Comparison of ENCODE assay signal across 8 mouse cellular contexts in genomic region chr9:32697291-32698110, GRCm38 (mm10).
DNase-seq lines count a peak whose midpoint lies in the region; ATAC-seq and TF ChIP-seq lines count a peak whose summit lies in the region.

No protein-coding gene starts in this region.

- H3K4me3 ChIP-seq in kidney, postnatal 0 days (replicated peaks; ENCODE audit: low read depth, low read length) = peak overlapping the region; percentile 64
- H3K4me3 ChIP-seq in embryonic facial prominence, embryonic 13.5 days = peak overlapping the region; percentile 67
- H3K4me3 ChIP-seq in intestine, embryonic 15.5 days (replicated peaks) = peak overlapping the region; percentile 68
- H3K4me3 ChIP-seq in neural tube, embryonic 12.5 days = peak overlapping the region; percentile 52

- TF ChIP-seq CTCF in kidney, postnatal 0 days (IDR thresholded peaks at IDR 0.05; ENCODE audit: low read depth) = no peak

- H3K9ac ChIP-seq in kidney, postnatal 0 days (ENCODE audit: low read depth, low read length) = peak overlapping the region; percentile 83
- peak overlapping the region; percentile 79 for H3K9ac ChIP-seq in embryonic facial prominence, embryonic 13.5 days
- peak overlapping the region; percentile 72 for H3K9ac ChIP-seq in intestine, embryonic 15.5 days
- H3K9ac ChIP-seq in neural tube, embryonic 12.5 days = 0 out of 2 replicates have a peak overlapping the region, but pooled peaks have one; percentile 10

- peak overlapping the region; percentile 84 for H3K4me2 ChIP-seq in kidney, postnatal 0 days (ENCODE audit: low read length)
- peak overlapping the region; percentile 87 for H3K4me2 ChIP-seq in embryonic facial prominence, embryonic 13.5 days
- peak overlapping the region; percentile 90 for H3K4me2 ChIP-seq in intestine, embryonic 15.5 days (replicated peaks)
- peak overlapping the region; percentile 86 for H3K4me2 ChIP-seq in neural tube, embryonic 12.5 days (replicated peaks)

- WGBS in kidney, postnatal 0 days = 44% methylated on average over 9 of the region's 9 CpGs
- 17% methylated on average over 9 of the region's 9 CpGs for WGBS in embryonic facial prominence, embryonic 13.5 days
- 33% methylated on average over 9 of the region's 9 CpGs for WGBS in intestine, embryonic 15.5 days
- WGBS in neural tube, embryonic 12.5 days = 69% methylated on average over 9 of the region's 9 CpGs

- peak overlapping the region; percentile 90; the same call in 1 of the 2 replicates for H3K27ac ChIP-seq in kidney, postnatal 0 days
- H3K27ac ChIP-seq in embryonic facial prominence, embryonic 13.5 days = peak overlapping the region; percentile 88; the same call in 1 of the 2 replicates
- H3K27ac ChIP-seq in intestine, embryonic 15.5 days = peak overlapping the region; percentile 91
- H3K27ac ChIP-seq in neural tube, embryonic 12.5 days = no peak overlapping the region

- H3K9me3 ChIP-seq in kidney, postnatal 0 days (replicated peaks; ENCODE audit: low read length) = no peaks in the 10 kb centered on the region
- H3K9me3 ChIP-seq in embryonic facial prominence, embryonic 13.5 days = no peaks in the 10 kb centered on the region
- no peaks in the 10 kb centered on the region for H3K9me3 ChIP-seq in intestine, embryonic 15.5 days
- H3K9me3 ChIP-seq in neural tube, embryonic 12.5 days = no peaks in the 10 kb centered on the region

- H3K36me3 ChIP-seq in kidney, postnatal 0 days (ENCODE audit: insufficient read depth, low read length) = no peaks in the 10 kb centered on the region
- H3K36me3 ChIP-seq in embryonic facial prominence, embryonic 13.5 days = no peaks in the 10 kb centered on the region
- no peaks in the 10 kb centered on the region for H3K36me3 ChIP-seq in intestine, embryonic 15.5 days
- H3K36me3 ChIP-seq in neural tube, embryonic 12.5 days = no peaks in the 10 kb centered on the region

- H3K27me3 ChIP-seq in kidney, postnatal 0 days (ENCODE audit: insufficient read depth, low read length) = no peaks in the 10 kb centered on the region
- H3K27me3 ChIP-seq in embryonic facial prominence, embryonic 13.5 days = peaks cover 5% of the 10 kb centered on the region
- H3K27me3 ChIP-seq in intestine, embryonic 15.5 days (replicated peaks) = no peaks in the 10 kb centered on the region
- H3K27me3 ChIP-seq in neural tube, embryonic 12.5 days (replicated peaks) = peaks cover 34% of the 10 kb centered on the region

- no peak for DNase-seq in kidney, postnatal 0 days (ENCODE audit: low spot score)
- DNase-seq in kidney, postnatal 25 days = no peak
- no peak for DNase-seq in ovary, postnatal 10 days (ENCODE audit: low spot score)
- DNase-seq in testis, postnatal 14 days (ENCODE audit: low spot score) = no peak

- no peak for ATAC-seq in kidney, postnatal 0 days (replicated peaks; ENCODE audit: low FRiP score, low read depth)
- no peak for ATAC-seq in embryonic facial prominence, embryonic 13.5 days (ENCODE audit: insufficient number of reproducible peaks, insufficient read depth, low FRiP score, low TSS enrichment, low read depth)
- no peak for ATAC-seq in intestine, embryonic 15.5 days
- ATAC-seq in neural tube, embryonic 12.5 days (ENCODE audit: low FRiP score, low read depth) = no peak
- ATAC-seq in megakaryocyte progenitor cell, adult 5-6 weeks (replicated peaks; ENCODE audit: poor library complexity) = no peak

- 0 out of 2 replicates have a peak, but pooled peaks cover 8% of the 10 kb centered on the region for H3K4me1 ChIP-seq in kidney, postnatal 0 days (replicated peaks; ENCODE audit: insufficient read depth, low read length)
- H3K4me1 ChIP-seq in embryonic facial prominence, embryonic 13.5 days = peaks cover 53% of the 10 kb centered on the region
- H3K4me1 ChIP-seq in intestine, embryonic 15.5 days (replicated peaks) = peaks cover 12% of the 10 kb centered on the region; the same call in 1 of the 2 replicates
- H3K4me1 ChIP-seq in neural tube, embryonic 12.5 days = peaks cover 11% of the 10 kb centered on the region; the same call in 1 of the 2 replicates

Comparison
In these comparisons a context has a peak if more than half of its experiments do, and no peak if none do; other contexts are left out.
1. H3K9ac ChIP-seq: peak in every context shown above with its lines; median percentile 83 in kidney, postnatal 0 days; 79 in embryonic facial prominence, embryonic 13.5 days; 72 in intestine, embryonic 15.5 days; 10 in neural tube, embryonic 12.5 days.